Mouse (Mus musculus): Measurements from ENCODE around the gene Mgme1.

The Mgme1 gene

DNA sequence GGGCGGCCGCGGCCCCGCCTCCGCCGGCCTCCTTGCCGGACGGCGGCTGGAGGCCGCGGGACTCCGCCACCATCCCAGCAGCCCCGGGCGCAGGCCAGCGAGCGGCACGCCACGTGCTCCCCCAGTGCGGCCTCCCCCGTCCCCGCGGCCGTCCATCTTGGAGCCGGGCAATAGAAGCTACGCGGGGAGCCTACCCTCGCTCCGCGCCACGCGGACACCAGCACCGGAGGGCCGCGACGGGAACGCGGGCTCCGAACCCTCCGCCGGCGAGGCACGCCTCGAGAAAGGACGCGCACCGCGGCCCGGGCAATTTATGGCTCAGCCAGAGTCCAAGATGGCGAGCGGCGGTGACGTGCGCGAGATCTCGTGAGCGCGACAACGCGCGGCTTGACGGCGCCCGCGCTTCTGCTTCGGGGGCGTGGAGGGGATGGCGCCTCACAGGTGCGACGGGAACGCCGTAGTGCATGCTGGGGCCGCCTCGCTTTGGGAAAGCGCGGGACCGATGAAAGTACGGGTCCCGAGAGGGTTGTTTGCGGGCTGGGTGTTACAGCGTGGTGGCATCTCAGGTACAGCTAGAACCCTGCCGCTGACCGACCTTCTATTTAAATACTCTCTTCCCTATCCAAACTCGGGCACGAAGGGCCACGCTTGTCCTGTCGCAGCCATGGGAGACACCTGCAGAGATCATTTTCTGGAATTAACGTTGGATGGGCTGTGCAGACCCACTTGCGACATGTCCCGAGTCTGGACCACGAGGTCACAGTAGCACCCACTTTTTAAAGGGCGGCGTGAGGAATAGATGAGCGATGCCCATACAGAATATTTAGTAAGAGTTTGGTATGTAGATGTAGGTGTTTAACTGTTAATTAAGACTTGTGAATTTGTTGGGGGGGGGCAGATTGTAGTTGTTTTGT is at the start of gene Mgme1, which contains the start of gene Snx5:
Mgme1 (plus strand) TSS at position 157 of the 914 bp plus-strand sequence.
Snx5 (minus strand) TSS at position 400 of the 914 bp plus-strand sequence.
- DNase-seq (ENCODE audit: low spot score), result peak; percentile 93

DNA sequence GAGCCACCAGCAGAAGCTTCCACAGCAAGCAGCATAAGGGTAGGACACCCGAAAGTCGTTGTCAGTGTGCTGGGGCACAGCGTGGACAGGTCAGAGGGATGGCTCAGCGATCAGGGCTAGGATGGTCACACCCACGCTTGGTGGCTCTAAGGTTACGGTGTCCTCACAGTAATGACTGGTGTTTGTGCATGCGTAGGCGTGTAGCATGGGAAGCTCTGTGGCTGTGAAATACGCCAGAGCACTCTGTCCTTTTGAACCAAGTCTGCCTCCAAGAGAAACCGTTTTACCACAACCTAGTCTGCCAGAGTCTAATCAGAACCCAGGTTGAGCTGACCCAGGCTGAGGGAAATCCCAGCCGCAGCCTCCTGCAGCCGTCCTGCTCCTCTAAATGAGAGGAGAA is 46.1 kb upstream of the Mgme1 start:
- no peak for DNase-seq (ENCODE audit: low spot score)

DNA sequence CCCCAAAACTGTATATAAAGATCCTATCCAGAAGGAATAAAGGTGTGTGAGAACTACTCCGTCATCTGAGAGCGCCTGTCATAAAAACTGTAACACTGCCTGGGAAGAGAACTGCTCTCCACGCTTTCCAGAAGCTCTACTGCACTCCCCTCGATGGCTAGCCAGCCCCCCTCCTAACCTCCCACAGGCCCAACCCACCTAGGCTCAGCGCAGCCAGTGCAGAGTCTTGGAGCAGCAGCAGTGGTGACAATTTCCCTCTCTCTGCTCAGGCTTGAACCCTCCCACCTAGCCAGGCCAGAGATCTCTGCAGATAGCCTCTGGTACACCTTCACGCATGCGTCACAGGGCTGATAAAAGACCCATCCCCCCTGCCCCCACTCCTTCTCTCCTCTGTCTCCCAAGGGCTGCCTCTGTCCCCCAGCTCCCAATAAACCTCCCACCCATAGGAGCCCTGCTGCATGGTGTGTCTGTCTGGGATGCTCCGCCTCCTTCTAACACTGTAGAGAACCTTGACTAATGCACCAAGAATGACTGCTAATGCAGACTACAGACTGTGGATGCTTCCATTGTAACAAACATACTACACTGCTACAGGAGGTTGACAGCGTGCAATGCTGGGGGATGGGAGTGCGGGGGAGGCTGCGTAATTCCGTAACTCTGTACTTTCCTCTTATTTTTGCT is 43.4 kb upstream of the Mgme1 start:
- no peak for DNase-seq (ENCODE audit: low spot score)

DNA sequence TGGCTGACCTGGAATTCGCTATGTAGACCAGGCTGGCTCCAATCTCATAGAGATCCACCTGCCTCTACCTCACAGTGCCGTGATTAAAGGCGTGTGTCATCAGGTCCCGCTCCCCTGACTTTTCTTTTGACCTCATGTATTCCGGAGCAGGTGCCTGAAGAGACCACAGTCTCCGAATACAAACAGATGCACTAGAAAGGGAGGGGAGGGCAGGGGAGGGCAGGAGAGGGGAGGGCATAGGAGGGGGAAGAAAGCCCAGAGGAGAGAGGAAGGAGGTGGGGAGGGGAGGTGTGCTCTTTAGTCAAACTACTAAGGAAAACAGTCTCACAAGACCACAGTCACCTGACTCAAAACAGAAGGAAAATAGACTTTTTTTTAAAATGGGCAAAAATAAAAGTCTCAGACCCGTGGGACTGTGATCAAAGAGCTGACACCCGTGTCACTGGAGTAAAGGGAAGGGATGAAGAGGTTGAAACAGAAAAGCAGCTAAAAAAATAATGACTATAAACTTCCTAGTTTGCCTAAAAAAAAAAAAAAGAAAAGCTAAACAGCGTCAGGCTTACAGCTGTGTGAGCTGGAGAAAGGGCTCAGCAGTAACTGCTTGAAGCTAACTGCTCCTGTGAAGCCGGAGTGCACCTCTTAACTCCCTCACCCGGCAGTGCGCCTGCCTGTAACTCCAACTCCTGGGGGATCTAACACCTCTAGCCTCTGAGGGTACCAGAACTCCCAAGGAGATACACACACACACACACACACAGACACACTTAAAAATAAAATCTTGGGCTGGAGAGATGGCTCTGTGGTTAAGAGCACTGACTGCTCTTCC is 41.7 kb upstream of the Mgme1 start:
- DNase-seq (ENCODE audit: low spot score), result no peak

DNA sequence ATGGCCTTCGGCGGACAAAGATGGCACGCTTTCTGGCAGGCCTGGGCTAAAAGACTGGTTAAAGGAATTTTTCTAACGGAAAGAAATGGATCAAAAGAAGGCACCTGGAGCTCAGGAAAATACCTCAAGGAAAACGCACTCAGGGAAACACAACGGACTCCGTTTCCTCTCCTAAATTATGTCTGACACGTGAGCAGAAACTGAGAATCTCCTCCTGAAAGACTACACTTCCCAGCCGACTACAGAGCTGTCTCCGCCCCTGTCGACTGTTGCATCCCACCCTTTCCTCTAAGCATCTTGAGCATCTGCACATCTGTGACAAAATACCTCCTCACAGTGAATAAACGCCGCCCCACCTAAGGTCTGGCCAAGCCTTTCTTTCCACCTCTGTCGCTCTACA is 40.8 kb upstream of the Mgme1 start:
- no peak for DNase-seq (ENCODE audit: low spot score)

DNA sequence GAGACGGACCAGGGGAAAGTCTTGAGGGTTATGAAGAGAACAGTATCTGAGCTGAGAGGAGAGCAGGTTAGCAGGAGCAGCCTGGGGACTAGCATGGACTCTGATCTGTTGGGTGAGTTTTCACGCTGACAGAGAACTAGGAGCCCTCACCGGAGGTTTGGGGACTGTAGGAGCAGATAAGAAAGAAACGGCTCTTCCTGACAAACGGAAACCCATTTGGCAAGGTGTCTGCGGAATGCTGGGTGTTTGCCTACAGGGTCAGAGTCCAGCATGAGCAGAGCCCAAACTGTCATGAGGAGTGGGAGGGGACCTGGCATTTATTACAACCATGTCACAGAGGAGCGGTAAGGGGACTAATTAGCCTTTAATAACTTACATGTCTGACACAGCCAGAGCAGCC is 40.0 kb upstream of the Mgme1 start:
- peak; percentile 64 for DNase-seq (ENCODE audit: low spot score)

DNA sequence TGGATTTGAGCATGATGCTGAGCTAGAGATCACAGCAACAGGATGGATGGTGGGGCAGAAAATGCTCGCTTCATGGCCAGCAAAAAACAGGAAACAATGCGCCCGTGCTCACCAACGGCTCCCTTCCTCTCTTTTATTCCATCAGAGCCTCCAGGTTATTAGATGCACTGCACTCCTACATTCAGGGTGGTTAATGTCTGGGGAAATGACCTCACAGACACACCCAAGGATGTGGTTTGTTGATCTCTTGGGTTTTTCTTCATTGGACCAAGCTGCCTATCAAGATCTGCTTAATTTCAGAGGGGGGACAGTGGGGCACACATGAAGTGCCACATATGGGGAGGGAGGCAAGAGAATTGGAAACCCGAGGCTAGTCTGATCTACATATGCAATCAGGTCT is 39.3 kb upstream of the Mgme1 start:
- DNase-seq (ENCODE audit: low spot score), result no peak

DNA sequence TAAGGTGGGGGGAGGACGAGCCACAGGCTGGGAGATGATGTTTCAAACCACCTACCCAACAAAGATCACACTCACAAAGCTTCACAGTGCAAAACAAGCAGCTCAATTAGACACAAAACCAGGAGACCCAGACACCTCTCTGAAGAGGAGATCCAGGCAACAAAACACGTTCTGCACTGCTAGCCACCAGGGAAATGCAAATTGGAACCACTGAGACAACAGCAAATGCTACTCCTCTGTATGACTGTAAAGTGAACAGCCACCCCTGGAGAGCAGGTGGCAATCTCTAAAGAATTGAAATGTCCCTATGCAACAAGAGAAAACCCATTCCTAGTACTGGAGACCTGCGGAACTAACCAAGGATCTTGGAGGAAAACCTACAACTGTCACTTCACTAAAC is 36.9 kb upstream of the Mgme1 start:
- no peak for DNase-seq (ENCODE audit: low spot score)

DNA sequence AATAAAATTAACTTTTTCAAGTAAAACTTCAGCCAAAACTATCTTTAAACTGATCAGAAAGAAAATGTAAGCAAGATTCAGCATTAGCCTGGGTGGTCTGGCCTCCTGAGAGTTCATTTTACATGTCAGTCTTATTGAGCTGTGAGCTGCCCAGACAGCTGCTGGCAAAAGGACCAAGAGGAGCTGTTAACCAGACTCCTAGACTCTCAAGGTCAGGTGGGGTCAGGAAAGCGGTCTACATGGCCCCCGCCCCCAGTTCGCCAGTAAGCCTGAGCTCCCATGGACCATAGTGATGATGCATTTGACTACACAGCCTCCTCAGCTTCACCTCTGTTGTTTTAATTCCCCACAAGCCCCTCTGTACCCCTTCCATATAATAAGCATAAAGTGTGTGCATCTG is 34.7 kb upstream of the Mgme1 start:
- no peak for DNase-seq (ENCODE audit: low spot score)

DNA sequence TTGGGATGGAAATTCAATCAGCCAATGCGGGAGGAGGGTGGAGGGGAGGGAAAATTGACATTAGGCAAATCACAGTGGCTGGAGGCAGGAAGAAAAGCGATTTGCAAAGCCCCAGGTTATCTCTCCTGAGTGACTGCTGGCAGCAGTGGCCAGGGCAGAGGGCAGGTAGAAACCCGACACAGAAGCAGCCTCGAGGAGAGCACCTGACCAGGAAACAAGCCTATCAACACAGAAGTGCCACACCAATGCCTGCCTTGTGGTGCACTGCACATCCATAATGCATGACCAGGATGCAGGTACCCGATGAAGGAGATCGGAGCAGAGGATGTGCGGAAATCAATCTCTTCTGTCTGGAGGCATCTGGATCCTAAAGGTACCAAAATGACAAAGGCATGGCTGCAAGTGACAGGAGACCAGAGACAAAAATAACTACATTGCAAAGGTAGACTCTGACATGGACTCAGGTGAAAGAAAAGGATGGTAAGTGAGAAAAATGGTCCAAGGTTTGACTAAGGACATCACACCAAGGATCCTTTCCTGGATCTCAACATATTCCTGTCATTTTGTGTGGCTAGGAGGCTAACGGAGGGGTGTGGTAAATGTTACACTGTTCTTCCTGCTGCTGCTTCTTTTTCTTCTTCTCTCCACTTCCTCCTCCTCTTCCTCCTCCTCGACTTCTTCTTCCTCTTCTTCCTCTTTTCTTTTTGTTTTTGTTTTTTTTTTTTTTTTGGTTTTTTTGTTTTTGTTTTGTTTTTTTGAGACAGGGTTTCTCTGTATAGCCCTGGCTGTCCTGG is 33.5 kb upstream of the Mgme1 start:
- no peak for DNase-seq (ENCODE audit: low spot score)

DNA sequence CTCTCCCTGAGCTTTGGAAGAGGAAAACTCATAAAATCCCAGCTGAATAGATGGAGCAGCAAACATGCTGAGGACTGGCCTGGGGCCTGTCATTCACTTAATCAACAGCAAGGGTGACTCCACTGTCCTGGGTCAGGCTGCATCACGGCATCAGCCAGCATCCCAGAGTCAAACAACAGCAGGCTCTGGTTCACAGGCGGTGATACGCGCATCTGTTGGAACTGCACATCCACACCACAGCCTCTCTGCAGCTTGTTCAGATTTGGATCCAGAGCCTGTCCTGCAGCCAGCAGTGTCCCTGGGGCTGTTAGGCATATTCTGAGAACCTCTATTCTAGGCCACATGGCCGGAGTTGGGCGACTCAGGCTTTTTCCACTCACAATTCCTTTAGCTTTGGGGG is 32.1 kb upstream of the Mgme1 start:
- DNase-seq (ENCODE audit: low spot score), result peak; percentile 24

DNA sequence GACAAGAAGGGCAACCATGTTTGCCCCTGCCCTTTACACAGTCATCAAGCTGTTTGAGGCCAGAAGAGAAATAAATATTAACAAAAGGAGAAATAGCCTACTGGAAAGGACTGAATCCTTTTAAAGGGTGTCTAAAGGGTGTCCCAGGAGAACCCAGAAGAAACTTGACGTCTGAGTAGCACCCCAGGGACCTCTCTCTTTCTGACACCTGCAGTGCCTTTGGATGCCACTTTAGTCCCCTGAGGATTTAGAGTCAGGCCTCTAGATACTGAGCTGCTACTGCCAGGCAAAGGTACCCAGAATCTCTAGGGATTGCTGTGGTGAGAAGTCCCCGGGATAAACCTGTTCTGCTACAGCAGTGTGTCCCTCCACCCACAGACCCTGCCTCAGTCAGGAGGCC is 31.1 kb upstream of the Mgme1 start:
- no peak for DNase-seq (ENCODE audit: low spot score)

DNA sequence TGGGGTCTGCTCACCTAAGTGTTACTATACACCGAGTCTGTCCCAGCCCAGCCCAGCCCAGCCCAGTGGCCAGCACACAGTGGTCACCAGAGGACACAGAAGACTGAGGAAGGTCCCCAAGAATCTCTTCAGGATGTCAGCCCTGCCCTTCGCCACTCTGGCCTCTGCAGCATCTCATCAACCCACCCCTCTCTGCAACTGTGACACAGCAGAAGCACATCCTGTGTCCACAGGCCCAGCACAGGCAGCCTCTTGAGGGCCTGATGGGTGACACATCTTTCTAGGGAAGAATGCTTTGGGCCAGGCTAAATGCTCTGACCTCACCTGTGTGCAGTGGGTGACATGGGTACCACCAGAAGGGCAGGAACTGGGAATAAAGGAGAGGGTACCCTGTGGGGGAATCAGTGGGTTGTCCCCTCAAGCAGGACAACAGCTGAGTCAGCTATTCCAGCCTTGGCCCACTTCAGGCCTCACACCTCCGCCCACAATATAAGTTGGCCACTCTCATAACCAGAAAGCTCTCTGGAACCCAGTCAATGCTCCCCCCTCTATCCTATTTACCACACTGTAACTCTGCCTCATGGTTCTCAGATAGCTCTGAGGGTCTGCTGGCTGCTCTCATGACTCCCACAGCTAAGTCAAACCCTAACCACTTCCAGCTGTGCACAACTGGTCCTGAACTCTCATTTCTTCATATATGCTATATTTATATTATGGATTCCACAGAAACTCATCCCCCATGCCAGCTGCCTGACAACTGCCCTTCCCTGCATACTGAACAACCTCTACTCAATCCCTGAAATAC is 30.2 kb upstream of the Mgme1 start:
- DNase-seq (ENCODE audit: low spot score), result no peak

DNA sequence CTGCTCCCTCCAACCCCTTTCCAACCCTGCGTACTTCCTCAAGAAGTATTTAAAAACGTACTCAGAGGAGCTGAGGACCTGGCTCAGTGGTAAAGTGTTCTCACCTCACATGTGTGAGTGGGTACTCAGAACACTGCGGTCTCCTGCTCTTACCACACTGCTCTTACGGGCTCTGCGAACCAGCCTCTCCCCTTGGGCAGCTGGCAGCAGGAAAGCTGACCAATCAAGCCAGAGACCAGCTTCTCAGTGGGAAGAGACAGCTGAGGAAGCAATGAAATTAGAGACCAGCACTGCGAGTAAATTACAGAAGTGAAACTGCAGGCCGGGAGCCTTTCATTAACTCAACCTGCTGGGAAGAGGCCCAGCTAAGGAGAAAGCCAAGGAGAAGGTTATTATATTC is 25.0 kb upstream of the Mgme1 start:
- DNase-seq (ENCODE audit: low spot score), result no peak

DNA sequence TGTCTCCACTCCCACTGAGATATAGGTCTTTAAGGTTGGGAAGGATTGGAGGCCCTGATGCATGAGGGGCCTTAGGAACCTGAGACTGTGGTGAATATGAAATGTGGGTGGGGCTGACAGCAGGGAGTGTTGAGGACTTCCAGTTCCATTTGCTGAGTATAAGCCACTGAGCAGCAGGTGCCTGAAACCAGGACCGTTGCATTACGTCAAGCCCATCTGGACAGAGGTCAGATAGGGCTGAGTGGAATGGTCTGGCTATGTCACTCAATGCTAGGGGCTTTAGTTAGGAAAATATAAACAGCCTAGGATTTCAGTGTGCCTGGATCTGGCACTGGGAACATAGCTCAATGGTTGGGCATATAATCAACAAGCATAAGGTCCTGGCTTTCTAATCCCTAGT is 24.2 kb upstream of the Mgme1 start:
- DNase-seq (ENCODE audit: low spot score), result no peak

DNA sequence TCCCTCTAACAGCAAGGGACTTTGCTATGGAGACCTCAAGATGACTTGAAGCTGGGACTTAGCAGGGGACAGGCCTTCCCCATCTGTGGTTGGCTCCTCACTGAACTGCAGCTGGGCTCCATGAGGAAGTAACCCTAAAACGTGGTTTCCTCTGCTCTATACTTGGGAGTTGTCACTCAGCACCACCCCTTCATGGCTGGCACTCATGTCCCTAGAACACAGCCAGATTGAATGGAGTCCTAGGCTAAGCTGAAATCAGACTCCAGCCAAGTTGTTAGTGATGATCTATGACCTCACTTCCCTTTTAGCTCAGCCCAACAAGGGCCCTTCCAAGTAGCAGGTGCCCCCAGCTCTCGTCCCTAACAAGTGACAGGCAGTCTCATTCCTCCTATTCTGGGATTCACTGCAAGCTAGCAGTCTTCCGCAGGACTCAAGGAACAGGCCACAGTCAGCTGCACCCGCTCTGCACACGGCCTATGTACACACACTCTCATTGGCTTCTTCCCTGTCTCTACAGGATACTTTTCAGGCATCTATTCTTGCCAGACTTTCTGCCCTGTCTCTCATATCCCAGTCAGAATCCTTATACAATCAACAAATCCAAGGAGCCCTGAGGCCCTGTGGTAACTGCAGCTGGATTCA is 23.0 kb upstream of the Mgme1 start:
- DNase-seq (ENCODE audit: low spot score), result no peak

DNA sequence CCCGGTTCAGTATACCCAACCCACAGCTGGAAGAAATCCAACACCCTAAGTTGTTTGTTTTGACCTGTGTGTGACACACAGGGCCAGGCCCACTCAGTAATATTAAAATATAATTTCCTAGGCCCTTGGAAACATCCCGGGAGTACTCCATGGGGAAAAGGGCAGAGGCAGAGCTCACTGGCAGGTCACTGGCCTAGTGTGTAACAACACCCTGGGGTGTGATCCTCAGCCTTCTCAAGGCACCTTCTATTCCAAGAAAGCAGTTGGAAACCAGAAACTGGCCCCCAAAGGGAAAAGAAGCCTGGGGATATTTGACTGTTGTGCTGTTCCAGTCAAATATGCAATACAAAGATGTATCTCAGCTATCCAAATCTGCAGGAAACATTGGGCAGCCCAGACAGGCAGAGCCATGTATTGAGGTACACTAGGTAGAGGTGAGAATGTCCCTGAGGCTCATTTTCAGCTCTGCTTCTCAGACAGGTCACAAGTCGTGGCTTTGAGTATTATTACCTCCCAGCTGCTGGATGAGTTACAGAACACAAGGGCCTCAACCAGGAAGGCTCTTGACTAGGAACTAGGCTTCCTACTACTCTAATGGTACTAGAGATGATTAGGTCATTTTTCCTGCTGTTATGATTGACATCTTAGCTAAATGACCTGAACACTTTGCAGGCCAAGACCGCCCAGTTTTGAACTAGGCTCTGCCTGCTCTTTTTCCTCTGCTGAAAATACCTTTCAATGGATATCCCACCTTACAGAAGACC is 21.7 kb upstream of the Mgme1 start:
- DNase-seq (ENCODE audit: low spot score), result no peak

DNA sequence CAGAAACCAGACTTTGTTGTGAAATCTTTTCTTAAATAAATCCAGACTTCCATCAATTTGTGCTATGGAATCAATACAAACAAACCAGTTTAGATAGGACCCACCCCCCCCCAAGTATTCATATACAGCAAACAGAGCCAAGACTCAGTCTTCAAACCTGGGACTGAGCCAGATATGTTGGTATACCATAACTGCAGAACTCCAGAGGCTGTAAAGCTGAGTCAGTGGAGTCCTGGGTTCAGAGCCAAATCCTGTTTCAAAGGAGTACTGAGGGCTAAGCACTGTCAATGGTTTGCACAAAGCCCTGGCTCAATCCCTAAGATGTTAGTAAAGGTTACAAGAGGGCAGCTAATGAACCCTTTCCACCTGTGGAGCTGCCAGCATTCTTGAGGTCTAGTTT is 20.4 kb upstream of the Mgme1 start:
- no peak for DNase-seq (ENCODE audit: low spot score)

DNA sequence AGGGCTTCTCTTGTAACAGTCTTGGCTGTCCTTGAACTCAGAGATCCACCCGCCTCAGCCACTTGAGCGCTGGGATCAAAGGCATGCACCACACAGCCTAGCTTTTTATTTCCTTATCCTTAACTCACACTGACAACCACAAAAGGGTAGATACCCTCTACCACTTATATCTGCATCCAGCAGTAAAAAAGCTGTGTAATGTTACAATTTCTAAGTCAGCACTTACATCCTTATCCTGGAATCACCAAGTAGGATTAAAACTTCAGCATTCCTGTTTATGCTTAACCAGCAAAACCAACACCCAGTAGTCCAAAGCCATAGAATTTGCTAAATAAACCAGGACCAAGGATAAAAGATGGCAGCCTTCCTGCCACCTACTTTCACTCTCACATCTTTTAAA is 7.6 kb upstream of the Mgme1 start:
- no peak for DNase-seq (ENCODE audit: low spot score)
